Mouse (Mus musculus) lung, adult 2 months (tissue): Measurements from ENCODE around the gene Dao.

ENCODE experiments used
- CTCF ChIP-seq: fragments of 200-500 bp; IDR thresholded peaks from 2 replicates; pipeline ENCODE4 v1.5.1; 2011; ENCODE audit warnings: mild to moderate bottlenecking, low read length, control low read depth; ENCODE audit not compliant: insufficient read depth
- POLR2A ChIP-seq: fragments of 200-500 bp; IDR thresholded peaks from 2 replicates; pipeline ENCODE4 v1.6.1; 2011; ENCODE audit warnings: low read depth, mild to moderate bottlenecking, control low read depth, low read length, borderline replicate concordance; ENCODE audit errors: extremely low read depth

DNA sequence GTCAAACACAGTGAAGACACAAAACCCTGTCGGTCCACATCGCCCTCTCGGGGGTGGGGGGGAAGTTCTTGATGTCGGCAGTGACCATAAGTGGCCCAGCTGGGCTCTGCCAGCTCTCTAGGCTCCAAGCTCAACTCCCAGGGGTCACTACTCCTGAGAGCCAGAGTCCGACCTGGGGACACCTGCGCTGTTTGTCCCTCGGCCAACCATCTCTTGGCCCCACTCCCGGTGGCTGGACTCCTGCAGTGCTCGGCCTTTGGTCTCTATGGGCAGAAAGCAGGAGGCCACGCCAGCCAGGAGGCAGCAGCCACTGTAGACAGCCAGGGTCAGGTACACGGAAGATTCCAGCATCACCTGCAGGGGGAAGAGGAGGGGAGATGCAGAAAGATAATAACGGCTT is 24.6 kb downstream of the Dao start:
- TF ChIP-seq CTCF (no peak), POLR2A (no peak)
